Mouse (Mus musculus) ZHBTc4 (cell line): ENCODE measurements around the gene Gm2a.
A peak's percentile ranks its signal among the peaks of the same experiment; 100 is the strongest.

Source experiments
- DNase-seq: peaks from one replicate; pipeline ENCODE4 v3.0.0-alpha.2; 2011; ENCODE audit warnings: low read depth, low spot score

Gm2a gene

GRCm38 (mm10) chr11:55096731-55097462 is 1.0 kb upstream of the Gm2a start:
- DNase-seq, result no peak

GRCm38 (mm10) chr11:55098189-55098915 is 437 bp downstream of the Gm2a start:
- no peak for DNase-seq

GRCm38 (mm10) chr11:55099019-55099771 is 1.3 kb downstream of the Gm2a start:
- DNase-seq, result no peak

- DNase-seq, result no peak
These were observed 2.0 kb downstream of the Gm2a start for GRCm38 (mm10) chr11:55099868-55100267.

- DNase-seq, result no peak
These were observed 4.1 kb downstream of the Gm2a start for GRCm38 (mm10) chr11:55102015-55102414.

GRCm38 (mm10) chr11:55103229-55103628 is 5.3 kb downstream of the Gm2a start:
- no peak for DNase-seq

GRCm38 (mm10) chr11:55105389-55105788 is 7.5 kb downstream of the Gm2a start:
- no peak for DNase-seq

GRCm38 (mm10) chr11:55106636-55107035 is 8.7 kb downstream of the Gm2a start:
- DNase-seq, result no peak

GRCm38 (mm10) chr11:55109521-55110300 is 11.8 kb downstream of the Gm2a start:
- DNase-seq, result no peak

GRCm38 (mm10) chr11:55110566-55111169 is 12.8 kb downstream of the Gm2a start:
- no peak for DNase-seq

GRCm38 (mm10) chr11:55113209-55113860 is 15.4 kb downstream of the Gm2a start:
- peak; percentile 78 for DNase-seq

GRCm38 (mm10) chr11:55113861-55114250 is 15.9 kb downstream of the Gm2a start:
- DNase-seq, result peak; percentile 69

GRCm38 (mm10) chr11:55114291-55114690 is 16.4 kb downstream of the Gm2a start:
- DNase-seq, result peak; percentile 23

- DNase-seq, result no peak
These were observed 18.1 kb downstream of the Gm2a start for GRCm38 (mm10) chr11:55116004-55116403.

- DNase-seq, result no peak
These were observed 19.1 kb downstream of the Gm2a start for GRCm38 (mm10) chr11:55117031-55117430.

GRCm38 (mm10) chr11:55120279-55120678 is 22.4 kb downstream of the Gm2a start:
- peak; percentile 53 for DNase-seq

- DNase-seq, result peak; percentile 53
These were observed 22.9 kb downstream of the Gm2a start for GRCm38 (mm10) chr11:55120821-55121271.

GRCm38 (mm10) chr11:55121430-55121829 is 23.5 kb downstream of the Gm2a start:
- no peak for DNase-seq

- DNase-seq, result no peak
These were observed 28.7 kb downstream of the Gm2a start for GRCm38 (mm10) chr11:55126663-55127062.

- DNase-seq, result no peak
These were observed 30.0 kb downstream of the Gm2a start for GRCm38 (mm10) chr11:55127937-55128336.
